Mouse (Mus musculus) kidney, embryonic 16.5 days (tissue): ENCODE measurements at regions not wholly inside any gene's neighbourhood (a gene's known extent, or its start where the extent isn't known, plus 50 kb on each side); places are given as distances from the start of the nearest gene placed in this dataset.

Source experiments
- ATAC-seq: fragments of 200-750 bp; cut with Nextera tagmentation; 2 replicates; pipeline ENCODE4 v1.8.0; 2017; ENCODE audit warnings: moderate TSS enrichment; ENCODE audit not compliant: low FRiP score, low TSS enrichment
- H3K27ac ChIP-seq: fragments of 300-500 bp; sonication (generic); 2 replicates; pipeline ENCODE4 v1.5.1; 2014; ENCODE audit warnings: low read length
- H3K27me3 ChIP-seq: fragments of 300-500 bp; sonication (generic); 2 replicates; pipeline ENCODE4 v1.6.1; 2014; ENCODE audit warnings: low read length, control low read depth, mixed read lengths; ENCODE audit not compliant: insufficient read depth
- H3K36me3 ChIP-seq: fragments of 300-500 bp; sonication (generic); 2 replicates; pipeline ENCODE4 v1.6.1; 2014; ENCODE audit warnings: low read length, control low read depth, mixed read lengths; ENCODE audit not compliant: insufficient read depth
- H3K4me1 ChIP-seq: fragments of 300-500 bp; sonication (generic); 2 replicates; pipeline ENCODE4 v1.6.1; 2014; ENCODE audit warnings: low read length, control low read depth, mixed read lengths; ENCODE audit not compliant: insufficient read depth
- H3K4me2 ChIP-seq: fragments of 300-500 bp; sonication (generic); replicated peaks from 2 replicates; pipeline ENCODE4 v1.6.1; 2014; ENCODE audit warnings: low read depth, low read length
- H3K4me3 ChIP-seq: fragments of 300-500 bp; sonication (generic); 2 replicates; pipeline ENCODE4 v1.5.1; 2014; ENCODE audit warnings: mild to moderate bottlenecking, low read length
- H3K9ac ChIP-seq: fragments of 300-500 bp; sonication (generic); replicated peaks from 2 replicates; pipeline ENCODE4 v1.6.1; 2014; ENCODE audit warnings: low read length
- H3K9me3 ChIP-seq: fragments of 300-500 bp; sonication (generic); 2 replicates; pipeline ENCODE4 v1.6.1; 2016; ENCODE audit warnings: low read length, control low read depth
- WGBS: fragments of 180-500 bp; shearing (Covaris S2); extraction: QIAGEN DNeasy Blood & Tissue Kit; methylation state at CpG from one replicate; pipeline ENCODE4 v1.1.7; 2014; 5-methylcytosine and 5-hydroxymethylcytosine counted together

GRCm38 (mm10) chr11:63454910-63455531 is 326.2 kb downstream of the Pmp22 start:
- H3K27ac ChIP-seq: no peak overlapping the region
- H3K4me2 ChIP-seq: no peak overlapping the region
- no peak overlapping the region for H3K9ac ChIP-seq
- no peaks in the 10 kb centered on the region for H3K36me3 ChIP-seq
- peaks cover 9% of the 10 kb centered on the region for H3K9me3 ChIP-seq
- no peaks in the 10 kb centered on the region for H3K4me1 ChIP-seq
- no peaks in the 10 kb centered on the region for H3K27me3 ChIP-seq
- no peak overlapping the region for H3K4me3 ChIP-seq
- no peak for ATAC-seq
- WGBS: 28% methylated on average over 17 of the region's 17 CpGs

- no peak overlapping the region for H3K9ac ChIP-seq
- no peaks in the 10 kb centered on the region for H3K4me1 ChIP-seq
- no peak for ATAC-seq
- H3K36me3 ChIP-seq: no peaks in the 10 kb centered on the region
- H3K27ac ChIP-seq: no peak overlapping the region
- peaks cover 9% of the 10 kb centered on the region for H3K9me3 ChIP-seq
- no peak overlapping the region for H3K4me3 ChIP-seq
- no peaks in the 10 kb centered on the region for H3K27me3 ChIP-seq
- 82% methylated on average over 3 of the region's 3 CpGs for WGBS
- H3K4me2 ChIP-seq: no peak overlapping the region
Observed at GRCm38 (mm10) chr11:63456356-63456755, 327.6 kb downstream of the Pmp22 start.

DNA sequence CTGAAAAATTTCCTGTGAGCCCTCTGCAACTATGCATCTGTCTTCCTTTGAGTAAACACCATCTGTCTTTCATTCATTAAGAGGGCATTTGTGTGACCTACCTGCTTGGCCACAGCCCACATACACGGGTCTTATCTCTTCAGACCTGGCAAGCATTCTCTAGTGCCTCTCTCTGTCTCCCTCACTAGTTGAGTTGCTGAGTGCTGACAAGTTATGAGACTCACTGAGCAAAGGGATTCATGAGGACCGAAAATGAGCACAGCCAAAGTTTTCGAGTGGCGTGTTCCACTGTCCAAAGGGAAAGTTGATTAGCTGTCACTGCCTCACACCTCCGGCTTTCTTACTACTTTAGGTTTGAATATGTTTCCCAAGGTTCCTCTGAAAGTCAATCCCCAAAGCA is 328.5 kb downstream of the Pmp22 start:
- Histone ChIP-seq H3K27ac (no peak overlapping the region), H3K36me3 (no peaks in the 10 kb centered on the region), H3K4me3 (no peak overlapping the region), H3K9ac (no peak overlapping the region), H3K9me3 (peaks cover 3% of the 10 kb centered on the region), H3K4me1 (no peaks in the 10 kb centered on the region), H3K27me3 (no peaks in the 10 kb centered on the region), H3K4me2 (no peak overlapping the region)
- 76% methylated on average over 5 of the region's 5 CpGs for whole genome bisulfite sequencing
- no peak for ATAC-seq

DNA sequence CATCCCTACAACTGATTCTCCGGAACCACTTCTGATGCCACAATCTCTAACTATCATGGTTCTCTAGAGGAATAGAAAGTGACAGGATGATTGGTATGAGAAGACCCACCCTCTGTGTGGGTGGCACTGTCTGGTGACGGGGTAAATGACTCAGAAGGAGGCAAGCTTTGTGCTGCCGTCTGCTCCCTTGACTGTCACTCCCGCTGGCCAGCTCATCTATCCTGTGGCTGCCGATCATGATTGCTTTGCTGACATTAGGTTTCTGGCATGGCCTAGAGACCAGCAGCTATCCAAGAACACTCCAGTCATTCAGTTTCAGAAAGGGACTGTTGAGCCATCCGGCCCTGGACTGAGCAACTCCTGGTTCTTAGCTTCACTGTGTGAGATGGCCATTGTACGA is 331.4 kb downstream of the Pmp22 start:
- Histone ChIP-seq H3K27ac (no peak overlapping the region), H3K4me1 (no peaks in the 10 kb centered on the region), H3K36me3 (no peaks in the 10 kb centered on the region), H3K27me3 (no peaks in the 10 kb centered on the region), H3K4me2 (no peak overlapping the region), H3K9me3 (no peaks in the 10 kb centered on the region), H3K9ac (no peak overlapping the region), H3K4me3 (no peak overlapping the region)
- 64% methylated on average over 7 of the region's 7 CpGs for WGBS
- no peak for ATAC-seq

DNA sequence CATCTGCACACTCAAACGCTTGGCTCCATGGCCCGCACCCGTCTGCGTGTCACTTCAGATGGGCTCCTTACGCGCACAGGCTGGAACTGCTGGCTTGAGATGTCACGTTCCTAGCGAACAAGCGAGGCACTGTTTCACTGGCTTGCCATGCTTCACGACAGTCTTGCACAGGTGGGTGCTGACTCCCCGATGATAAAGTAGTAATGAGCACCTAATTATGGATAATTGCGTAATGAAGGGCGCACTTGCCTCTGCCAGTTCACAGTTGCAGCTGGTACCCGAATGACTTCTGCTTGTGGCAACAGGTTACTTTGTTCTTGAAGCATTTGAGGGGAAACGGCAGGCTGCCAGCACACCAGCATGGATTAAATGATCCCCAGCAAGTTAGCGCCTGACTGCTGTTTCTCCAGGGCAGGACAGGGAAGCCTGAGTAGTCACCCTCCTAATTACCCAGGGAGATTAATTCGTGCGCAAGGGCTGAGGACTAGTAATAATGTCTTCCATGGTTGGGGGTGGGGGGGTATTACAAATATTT is 335.1 kb downstream of the Pmp22 start:
- H3K4me2 ChIP-seq: peak overlapping the region; percentile 14
- no peak overlapping the region for H3K9ac ChIP-seq
- H3K4me3 ChIP-seq: no peak overlapping the region
- H3K4me1 ChIP-seq: no peaks in the 10 kb centered on the region
- no peaks in the 10 kb centered on the region for H3K27me3 ChIP-seq
- H3K9me3 ChIP-seq: no peaks in the 10 kb centered on the region
- no peak for ATAC-seq
- H3K27ac ChIP-seq: no peak overlapping the region
- no peaks in the 10 kb centered on the region for H3K36me3 ChIP-seq
- 41% methylated on average over 18 of the region's 18 CpGs for WGBS

- 82% methylated on average over 6 of the region's 6 CpGs for WGBS
- H3K27me3 ChIP-seq: no peaks in the 10 kb centered on the region
- no peak overlapping the region for H3K4me2 ChIP-seq
- no peak overlapping the region for H3K27ac ChIP-seq
- H3K9ac ChIP-seq: no peak overlapping the region
- H3K4me3 ChIP-seq: no peak overlapping the region
- H3K9me3 ChIP-seq: no peaks in the 10 kb centered on the region
- ATAC-seq: no peak
- no peaks in the 10 kb centered on the region for H3K4me1 ChIP-seq
- H3K36me3 ChIP-seq: no peaks in the 10 kb centered on the region
Observed at GRCm38 (mm10) chr11:63465941-63466340, 337.2 kb downstream of the Pmp22 start.

GRCm38 (mm10) chr11:63466541-63466940 is 337.8 kb downstream of the Pmp22 start:
- WGBS: 85% methylated on average over 2 of the region's 2 CpGs

DNA sequence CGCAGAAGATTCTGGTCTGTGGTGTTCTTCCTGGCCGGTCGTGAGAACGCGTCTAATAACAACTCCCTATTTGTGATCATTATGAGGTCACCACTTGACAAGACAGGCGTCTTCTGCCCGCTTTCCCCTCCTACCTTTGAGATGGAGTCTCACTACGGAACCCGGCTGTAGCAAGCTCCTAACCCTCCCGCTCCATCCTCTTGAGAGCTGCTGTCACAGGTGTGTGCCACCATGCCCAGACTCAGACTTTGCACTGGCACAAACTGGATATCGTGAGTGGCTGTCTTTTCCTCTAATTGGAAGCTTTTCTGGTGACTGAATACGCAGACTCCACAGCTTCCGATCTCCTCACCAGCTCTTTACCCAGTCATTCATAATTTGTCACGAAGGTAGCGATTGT is 346.0 kb downstream of the Pmp22 start:
- Histone ChIP-seq H3K9me3 (no peaks in the 10 kb centered on the region), H3K36me3 (no peaks in the 10 kb centered on the region), H3K4me2 (no peak overlapping the region), H3K9ac (no peak overlapping the region), H3K27me3 (no peaks in the 10 kb centered on the region), H3K4me1 (no peaks in the 10 kb centered on the region), H3K4me3 (no peak overlapping the region), H3K27ac (no peak overlapping the region)
- no peak for ATAC-seq
- WGBS: 91% methylated on average over 15 of the region's 15 CpGs

More at GRCm38 (mm10) chr11:63466541-63466940, 337.8 kb downstream of the Pmp22 start:
- no peak overlapping the region for H3K4me2 ChIP-seq
- H3K27me3 ChIP-seq: no peaks in the 10 kb centered on the region
- no peak overlapping the region for H3K4me3 ChIP-seq
- H3K9ac ChIP-seq: no peak overlapping the region
- no peak overlapping the region for H3K27ac ChIP-seq
- H3K9me3 ChIP-seq: no peaks in the 10 kb centered on the region
- H3K4me1 ChIP-seq: no peaks in the 10 kb centered on the region
- no peak for ATAC-seq
- no peaks in the 10 kb centered on the region for H3K36me3 ChIP-seq

- ATAC-seq: no peak
Observed at GRCm38 (mm10) chr11:63481676-63482310, 353.0 kb downstream of the Pmp22 start.

GRCm38 (mm10) chr11:63482593-63482992 is 353.8 kb downstream of the Pmp22 start:
- WGBS: 54% methylated on average over 6 of the region's 6 CpGs
- Histone ChIP-seq H3K9ac (no peak overlapping the region), H3K27ac (no peak overlapping the region), H3K4me2 (no peak overlapping the region), H3K4me3 (no peak overlapping the region), H3K9me3 (no peaks in the 10 kb centered on the region), H3K27me3 (no peaks in the 10 kb centered on the region), H3K36me3 (no peaks in the 10 kb centered on the region), H3K4me1 (peaks cover 6% of the 10 kb centered on the region; the same call in 1 of the 2 replicates)
- no peak for ATAC-seq

More at GRCm38 (mm10) chr11:63481676-63482310, 353.0 kb downstream of the Pmp22 start:
- 87% methylated on average over 7 of the region's 7 CpGs for WGBS
- Histone ChIP-seq H3K36me3 (no peaks in the 10 kb centered on the region), H3K27me3 (no peaks in the 10 kb centered on the region), H3K4me3 (no peak overlapping the region), H3K9ac (no peak overlapping the region), H3K27ac (no peak overlapping the region), H3K4me1 (peaks cover 2% of the 10 kb centered on the region; the same call in 1 of the 2 replicates), H3K9me3 (no peaks in the 10 kb centered on the region), H3K4me2 (no peak overlapping the region)
